Comparison of ENCODE assay signal across 15 mouse cellular contexts in the genomic region with DNA sequence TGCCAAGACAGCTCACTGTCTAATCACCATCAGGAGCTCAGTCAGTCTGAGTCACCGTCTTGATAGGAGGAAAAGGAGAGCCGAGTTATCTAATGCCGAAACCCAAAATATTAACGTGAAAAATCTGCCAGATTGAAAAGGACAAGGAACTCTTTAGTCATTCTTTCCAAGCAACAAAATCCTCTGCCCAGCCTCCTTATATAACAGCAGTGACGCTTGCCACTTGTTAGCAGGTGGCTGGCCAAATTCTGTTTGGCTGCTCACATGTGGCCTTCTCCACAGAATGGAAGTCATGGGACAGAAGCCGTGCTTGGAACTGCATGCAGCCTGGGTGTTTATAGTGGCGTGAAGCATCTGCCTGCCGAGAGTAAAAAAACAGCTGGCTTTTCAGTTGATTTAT. TPM values are rescaled to one million over a fixed set of nuclear protein-coding genes. Genes with fewer than 3 reads are reported as not detected.
DNase-seq lines count a peak whose midpoint lies in the region; ATAC-seq lines count a peak whose summit lies in the region.
"Had no signal": no experiment of that assay in that cellular context is flagged by ENCODE, and none has a peak within 500 bp of the region (broad histone marks: within the 10 kb centered on the region; RNA-seq: fewer than 3 reads in every experiment).

No protein-coding gene starts in this region.

- H3K9ac ChIP-seq in forebrain, embryonic 11.5 days (ENCODE audit: low read length): no peak overlapping the region
- H3K9ac ChIP-seq in forebrain, embryonic 14.5 days (ENCODE audit: low read length): no peak overlapping the region
- H3K9ac ChIP-seq: limb, embryonic 13.5 days; neural tube, embryonic 13.5 days had no signal

- H3K4me3 ChIP-seq in forebrain, embryonic 11.5 days (ENCODE audit: low read depth, low read length): no peak overlapping the region
- no peak overlapping the region for H3K4me3 ChIP-seq in forebrain, embryonic 14.5 days (ENCODE audit: low read depth, low read length)
- no peak overlapping the region for H3K4me3 ChIP-seq in heart, embryonic 10.5 days
- H3K4me3 ChIP-seq: erythroblast, embryonic 14.5 days; limb, embryonic 13.5 days; neural tube, embryonic 13.5 days had no signal

- no peak for ATAC-seq in forebrain, embryonic 11.5 days (replicated peaks; ENCODE audit: low FRiP score)
- no peak for ATAC-seq in forebrain, embryonic 14.5 days

- intact Hi-C loops in left cerebral cortex, postnatal 25 days (cut with DNase I): no loop called here
- intact Hi-C loops in left cerebral cortex, postnatal 4 days (cut with DNase I): no loop called here

- H3K4me1 ChIP-seq in forebrain, embryonic 11.5 days (replicated peaks; ENCODE audit: control insufficient read depth, insufficient read depth, low read length): no peaks in the 10 kb centered on the region; the same call in 1 of the 2 replicates
- no peaks in the 10 kb centered on the region for H3K4me1 ChIP-seq in forebrain, embryonic 14.5 days (ENCODE audit: control insufficient read depth, insufficient read depth, low read length)
- H3K4me1 ChIP-seq in heart, embryonic 10.5 days: peaks cover 7% of the 10 kb centered on the region
- H3K4me1 ChIP-seq: limb, embryonic 13.5 days; neural tube, embryonic 13.5 days had no signal

- whole genome bisulfite sequencing in forebrain, embryonic 11.5 days: 87% methylated on average over 8 of the region's 8 CpGs
- WGBS in forebrain, embryonic 14.5 days: 96% methylated on average over 8 of the region's 8 CpGs
- 87% methylated on average over 8 of the region's 8 CpGs for WGBS in heart, embryonic 10.5 days

- peaks cover 5% of the 10 kb centered on the region; the same call in 1 of the 2 replicates for H3K36me3 ChIP-seq in forebrain, embryonic 11.5 days (ENCODE audit: control insufficient read depth, insufficient read depth, low read length)
- H3K36me3 ChIP-seq in forebrain, embryonic 14.5 days (ENCODE audit: control insufficient read depth, insufficient read depth, low read length): peaks cover 25% of the 10 kb centered on the region
- peaks cover 95% of the 10 kb centered on the region for H3K36me3 ChIP-seq in heart, embryonic 10.5 days

- no peaks in the 10 kb centered on the region for H3K9me3 ChIP-seq in forebrain, embryonic 11.5 days (ENCODE audit: control insufficient read depth, low read length)
- no peaks in the 10 kb centered on the region for H3K9me3 ChIP-seq in forebrain, embryonic 14.5 days (replicated peaks; ENCODE audit: control insufficient read depth, low read length)
- H3K9me3 ChIP-seq in heart, embryonic 10.5 days: no peaks in the 10 kb centered on the region
- H3K9me3 ChIP-seq: limb, embryonic 13.5 days; neural tube, embryonic 13.5 days had no signal

- no peak overlapping the region for H3K27ac ChIP-seq in forebrain, embryonic 11.5 days (ENCODE audit: low read depth, low read length)
- no peak overlapping the region for H3K27ac ChIP-seq in forebrain, embryonic 14.5 days (ENCODE audit: low read depth, low read length)
- H3K27ac ChIP-seq in heart, embryonic 10.5 days: no peak overlapping the region
- H3K27ac ChIP-seq: limb, embryonic 13.5 days; neural tube, embryonic 13.5 days had no signal

- peak; percentile 27 for DNase-seq in forebrain, embryonic 11.5 days (ENCODE audit: low spot score)
- DNase-seq in forebrain, embryonic 14.5 days (ENCODE audit: low spot score): no peak
- DNase-seq in left cerebral cortex, postnatal 25 days (ENCODE audit: low spot score in 2 of 2): peak; percentile 29 to 45
- no peak for DNase-seq in left cerebral cortex, postnatal 4 days
- peak; percentile 37 for DNase-seq in NIH3T3 (ENCODE audit: low read depth)
- DNase-seq in heart, embryonic 10.5 days (ENCODE audit: low spot score): peak; percentile 42
- DNase-seq in kidney, adult 9 months: no peak
- no peak for DNase-seq in spleen, postnatal 10 days (ENCODE audit: low spot score in 2 of 2)
- DNase-seq: cerebellum, adult 9-10 months; retina, postnatal 1 day; thymus, adult 2 months had no signal

- H3K27me3 ChIP-seq in forebrain, embryonic 11.5 days (ENCODE audit: control insufficient read depth, insufficient read depth, low read length): no peaks in the 10 kb centered on the region
- H3K27me3 ChIP-seq in forebrain, embryonic 14.5 days (replicated peaks; ENCODE audit: control insufficient read depth, insufficient read depth, low read length): no peaks in the 10 kb centered on the region
- no peaks in the 10 kb centered on the region for H3K27me3 ChIP-seq in heart, embryonic 10.5 days (ENCODE audit: insufficient read depth, poor library complexity, severe bottlenecking)
- H3K27me3 ChIP-seq: limb, embryonic 13.5 days; neural tube, embryonic 13.5 days had no signal

- no peak overlapping the region for H3K4me2 ChIP-seq in forebrain, embryonic 11.5 days (ENCODE audit: low read depth, low read length, severe bottlenecking)
- no peak overlapping the region for H3K4me2 ChIP-seq in forebrain, embryonic 14.5 days (ENCODE audit: low read length)
- H3K4me2 ChIP-seq: limb, embryonic 13.5 days; neural tube, embryonic 13.5 days had no signal

RNA-seq across cellular contexts. Expression of gene Trip10, which starts 10.5 kb away (rescaled TPM):
- 31.1 and 32.5 TPM in 2 replicates for polyA plus RNA-seq in forebrain, embryonic 11.5 days (2014; fragmentation: Nextera tagmentation; extraction: Ambion mirVana)
- polyA plus RNA-seq in forebrain, embryonic 14.5 days (2014; fragmentation: Nextera tagmentation; extraction: Ambion mirVana): 10.4 and 11.8 TPM in 2 replicates
- total RNA-seq in left cerebral cortex, postnatal 25 days (2021): 1 to 10 TPM; 6.5 to 7.3 TPM
- total RNA-seq in left cerebral cortex, postnatal 4 days (2021): 1 to 10 TPM; 5.1 to 6.1 TPM
- 44.4 and 46.8 TPM in 2 replicates for polyA plus RNA-seq in heart, embryonic 10.5 days (2016; fragmentation: Nextera tagmentation; extraction: Ambion mirVana)

RNA-seq across cellular contexts. Expression of gene Gpr108, which starts 11.5 kb away (rescaled TPM):
- 22.3 and 22.8 TPM in 2 replicates for polyA plus RNA-seq in forebrain, embryonic 11.5 days (2014; fragmentation: Nextera tagmentation; extraction: Ambion mirVana)
- 19.3 and 19.6 TPM in 2 replicates for polyA plus RNA-seq in forebrain, embryonic 14.5 days (2014; fragmentation: Nextera tagmentation; extraction: Ambion mirVana)
- 10 to 100 TPM; 21.5 to 24.0 TPM for total RNA-seq in left cerebral cortex, postnatal 25 days (2021)
- total RNA-seq in left cerebral cortex, postnatal 4 days (2021): 10 to 100 TPM; 11.7 to 12.6 TPM
- 25.2 and 28.6 TPM in 2 replicates for polyA plus RNA-seq in heart, embryonic 10.5 days (2016; fragmentation: Nextera tagmentation; extraction: Ambion mirVana)

RNA-seq across cellular contexts. Expression of gene Vav1, which starts 19.2 kb away (rescaled TPM):
- 1.4 TPM in 2 replicates for polyA plus RNA-seq in forebrain, embryonic 11.5 days (2014; fragmentation: Nextera tagmentation; extraction: Ambion mirVana)
- polyA plus RNA-seq in forebrain, embryonic 14.5 days (2014; fragmentation: Nextera tagmentation; extraction: Ambion mirVana): 0.95 and 1.2 TPM in 2 replicates
- total RNA-seq in left cerebral cortex, postnatal 25 days (2021): 1 to 10 TPM; 2.9 to 4.3 TPM
- total RNA-seq in left cerebral cortex, postnatal 4 days (2021): 1 to 10 TPM; 2.1 to 2.3 TPM
- 1.2 and 2.7 TPM in 2 replicates for polyA plus RNA-seq in heart, embryonic 10.5 days (2016; fragmentation: Nextera tagmentation; extraction: Ambion mirVana)
- polyA plus RNA-seq: C2C12 had no signal

RNA-seq across cellular contexts. Expression of gene C3, which starts 31.8 kb away (rescaled TPM):
- polyA plus RNA-seq in forebrain, embryonic 11.5 days (2014; fragmentation: Nextera tagmentation; extraction: Ambion mirVana): not detected in 2 replicates
- polyA plus RNA-seq in forebrain, embryonic 14.5 days (2014; fragmentation: Nextera tagmentation; extraction: Ambion mirVana): 0.71 and 0.90 TPM in 2 replicates
- under 1 TPM; 0.41 to 0.48 TPM for total RNA-seq in left cerebral cortex, postnatal 25 days (2021)
- total RNA-seq in left cerebral cortex, postnatal 4 days (2021): 1 to 10 TPM in 1 of 2 experiments, under 1 TPM in 1; 0.46 to 1.2 TPM
- 0.46 and 5.3 TPM in 2 replicates for polyA plus RNA-seq in heart, embryonic 10.5 days (2016; fragmentation: Nextera tagmentation; extraction: Ambion mirVana)

Comparison
In these comparisons a context has a peak if more than half of its experiments do, and no peak if none do; other contexts are left out.
1. DNase-seq: peak in forebrain, embryonic 11.5 days (single experiment), left cerebral cortex, postnatal 25 days (2 of 2), NIH3T3 (single experiment) and heart, embryonic 10.5 days (single experiment); none in forebrain, embryonic 14.5 days (single experiment), left cerebral cortex, postnatal 4 days (single experiment), kidney, adult 9 months (single experiment) and spleen, postnatal 10 days (0 of 2).